Mouse (Mus musculus) embryonic fibroblast, embryonic 13.5 days (primary cell): Measurements from ENCODE around the gene Fgr. TPM values are rescaled to one million over a fixed set of nuclear protein-coding genes. Genes with fewer than 3 reads are reported as not detected.

Experiments used
- H3K27ac ChIP-seq: 2 replicates; pipeline ENCODE4 v1.5.1; 2012; ENCODE audit warnings: low read length, control low read depth, inconsistent platforms; ENCODE audit not compliant: insufficient read depth
- H3K4me1 ChIP-seq: 2 replicates; pipeline ENCODE4 v1.6.1; 2011; ENCODE audit warnings: low read length; ENCODE audit not compliant: control insufficient read depth, insufficient read depth
- H3K4me3 ChIP-seq: 2 replicates; pipeline ENCODE4 v1.5.1; 2011; ENCODE audit warnings: mild to moderate bottlenecking, control low read depth, low read length; ENCODE audit not compliant: insufficient read depth
- CTCF ChIP-seq: IDR thresholded peaks from 2 replicates; pipeline ENCODE4 v1.5.1; 2011; ENCODE audit warnings: mild to moderate bottlenecking, control low read depth, low read length, moderate library complexity, borderline replicate concordance; ENCODE audit not compliant: insufficient read depth
- POLR2A ChIP-seq: IDR thresholded peaks from 2 replicates; pipeline ENCODE4 v1.6.1; 2011; ENCODE audit warnings: low read depth, mild to moderate bottlenecking, control low read depth, low read length, moderate library complexity
- polyA plus RNA-seq: library from polyadenylated mRNA; stranded (reverse); fragments of >200 nt; gene quantifications from 2 replicates; pipeline ENCODE4 v1.2.4, GENCODE M21; 2011; ENCODE audit warnings: low read depth; ENCODE audit not compliant: missing spikeins, insufficient read length

Gene Fgr
- polyA plus RNA-seq, 1 experiment: not detected

DNA sequence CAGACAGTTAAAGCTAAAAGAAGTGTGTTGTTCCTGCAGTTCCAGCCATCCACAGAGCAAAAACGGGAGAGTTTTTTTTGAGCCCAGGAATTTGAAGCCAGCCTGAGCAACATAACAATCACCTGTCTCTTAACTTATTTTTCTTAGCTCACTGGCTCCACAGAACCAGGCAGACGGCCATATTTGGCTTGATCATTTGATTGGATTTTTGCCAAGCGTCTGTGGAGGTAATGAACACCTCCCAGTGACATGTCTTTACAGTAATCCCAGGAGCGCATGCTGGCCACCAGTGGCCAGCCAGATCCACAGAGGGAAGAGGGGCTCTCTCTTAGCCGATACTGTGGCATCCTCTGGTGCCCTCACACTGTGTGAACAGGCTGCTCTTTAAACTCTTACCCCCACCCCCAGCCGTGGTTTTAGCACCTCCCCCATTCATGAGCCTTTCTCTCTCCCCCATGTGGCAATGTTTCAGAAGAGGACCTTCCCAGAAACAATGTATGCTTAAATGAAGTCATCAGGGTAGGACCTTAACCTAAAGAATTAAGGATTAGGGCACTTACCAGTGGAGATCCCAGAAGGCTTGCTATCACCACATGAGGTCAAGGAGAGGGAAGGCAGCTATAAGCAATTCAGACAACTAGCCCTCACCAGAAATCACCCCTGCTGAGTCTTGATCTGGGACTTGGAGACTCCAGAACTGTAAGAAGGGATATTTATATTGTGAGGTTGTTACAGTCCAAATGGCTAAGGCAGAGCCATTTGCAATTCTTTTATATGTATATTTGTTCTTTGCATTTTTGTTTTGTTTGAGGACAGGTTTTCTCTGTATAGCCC, 5.6 kb upstream of the Fgr start:
- 0 out of 2 replicates have a peak, but pooled peaks cover 3% of the 10 kb centered on the region for H3K4me1 ChIP-seq
- H3K27ac ChIP-seq: no peak overlapping the region
- no peak overlapping the region for H3K4me3 ChIP-seq
- TF ChIP-seq CTCF (no peak), POLR2A (no peak)

DNA sequence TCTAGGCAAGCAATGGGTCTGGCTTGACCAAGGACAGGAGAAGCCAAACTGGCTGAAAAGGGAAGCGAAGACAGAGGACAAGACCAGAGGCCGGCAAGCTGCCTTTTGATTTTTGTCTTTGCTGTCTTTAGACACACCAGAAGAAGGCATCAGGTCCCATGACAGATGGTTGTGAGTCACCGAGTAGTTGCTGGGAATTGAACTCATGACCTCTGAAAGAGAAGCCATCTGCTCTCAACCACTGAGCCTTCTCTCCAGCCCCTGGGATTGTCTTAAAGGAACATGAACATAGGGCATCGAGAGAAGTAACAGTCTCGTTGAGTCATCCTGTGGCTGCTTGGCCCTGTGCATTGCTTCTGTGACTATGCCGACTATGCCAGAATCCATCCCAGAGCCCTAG, 2.3 kb upstream of the Fgr start:
- TF ChIP-seq POLR2A (no peak), CTCF (no peak)
- Histone ChIP-seq H3K27ac (no peak overlapping the region), H3K4me1 (0 out of 2 replicates have a peak, but pooled peaks cover 3% of the 10 kb centered on the region), H3K4me3 (no peak overlapping the region)

DNA sequence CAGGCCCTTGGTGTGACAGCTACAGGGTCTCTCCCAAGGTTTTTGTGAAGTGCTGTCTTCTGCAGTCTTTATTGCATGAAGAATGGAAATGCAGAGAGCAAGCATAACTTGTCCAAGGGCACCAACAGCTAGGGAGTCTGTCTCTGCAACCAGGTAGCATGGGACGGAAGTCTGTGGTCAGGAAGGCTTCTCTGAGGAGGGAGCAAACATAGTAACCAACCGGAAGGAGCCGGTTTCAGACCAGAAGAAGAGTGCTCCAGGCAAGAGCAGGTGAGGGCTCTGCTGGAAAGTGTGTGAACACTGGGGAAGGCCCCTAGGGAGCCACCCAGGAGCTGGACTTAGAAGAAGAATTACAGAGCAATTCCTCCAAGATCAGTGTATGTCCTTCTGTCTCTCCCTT, 1.8 kb upstream of the Fgr start:
- no peak for TF ChIP-seq CTCF
- no peak for TF ChIP-seq POLR2A
- 0 out of 2 replicates have a peak, but pooled peaks cover 3% of the 10 kb centered on the region for H3K4me1 ChIP-seq
- no peak overlapping the region for H3K27ac ChIP-seq
- no peak overlapping the region for H3K4me3 ChIP-seq

DNA sequence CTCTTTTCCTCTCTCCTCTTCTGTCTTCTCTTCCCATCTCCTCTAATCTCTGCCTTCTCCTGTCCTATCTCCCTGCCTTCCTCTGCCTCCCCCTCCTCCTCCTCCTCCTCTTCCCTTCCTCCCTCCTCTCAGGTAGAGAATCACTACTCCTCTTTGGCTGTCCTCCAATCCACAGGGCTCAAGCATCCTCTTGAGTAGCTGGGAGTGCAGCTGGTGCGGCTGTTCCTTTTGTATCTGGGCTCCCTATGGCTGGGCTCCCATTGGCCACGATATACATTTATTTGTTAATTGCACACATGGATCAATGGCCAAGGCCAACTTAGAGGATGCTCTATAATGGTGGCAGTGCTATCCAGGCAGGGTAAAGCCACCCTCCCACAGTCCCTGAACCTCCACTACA, 1.3 kb upstream of the Fgr start:
- Histone ChIP-seq H3K4me3 (no peak overlapping the region), H3K27ac (no peak overlapping the region), H3K4me1 (0 out of 2 replicates have a peak, but pooled peaks cover 3% of the 10 kb centered on the region)
- TF ChIP-seq POLR2A (no peak), CTCF (no peak)

DNA sequence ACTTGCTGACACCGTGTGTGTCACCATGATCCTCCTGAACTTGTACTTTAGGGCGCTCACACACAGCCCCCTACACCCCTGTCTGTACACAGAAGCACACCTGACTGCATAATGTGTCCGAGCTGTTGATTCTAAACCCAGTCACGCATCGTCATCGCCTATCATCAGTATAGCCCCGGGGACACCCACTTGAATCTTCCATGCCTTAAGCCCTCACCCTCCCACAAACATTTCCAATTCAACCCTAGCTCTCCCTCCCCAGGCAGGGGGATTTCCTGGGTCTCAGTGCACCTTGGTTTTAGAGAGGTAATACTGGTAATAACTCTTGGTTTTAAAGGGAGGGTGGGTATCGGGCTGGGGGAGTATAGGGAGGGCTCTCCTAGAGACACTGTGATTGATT, 709 bp upstream of the Fgr start:
- no peak overlapping the region for H3K4me3 ChIP-seq
- H3K27ac ChIP-seq: no peak overlapping the region
- H3K4me1 ChIP-seq: 0 out of 2 replicates have a peak, but pooled peaks cover 3% of the 10 kb centered on the region
- TF ChIP-seq CTCF (no peak), POLR2A (no peak)

DNA sequence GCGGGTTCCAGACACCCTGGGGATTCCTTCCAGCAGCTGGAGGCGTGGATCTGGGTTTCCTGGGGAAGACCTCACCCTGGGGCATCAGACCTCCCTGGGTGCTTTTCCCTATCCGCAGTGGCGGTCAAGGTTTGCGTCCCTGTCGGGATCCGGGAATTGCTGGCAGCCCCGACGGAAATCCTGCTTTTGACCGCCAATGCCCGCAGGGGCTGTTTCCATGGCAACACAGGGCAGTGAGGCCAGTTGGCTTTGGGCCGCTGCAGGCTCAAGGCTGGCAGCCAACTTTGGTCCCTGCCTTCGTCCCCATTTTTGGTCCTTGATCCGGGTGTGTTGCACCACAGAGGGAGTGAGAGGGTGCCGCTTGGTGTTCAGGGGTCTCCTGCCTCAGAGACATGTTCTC, 1.0 kb downstream of the Fgr start:
- Histone ChIP-seq H3K4me1 (no peaks in the 10 kb centered on the region), H3K27ac (no peak overlapping the region), H3K4me3 (no peak overlapping the region)
- TF ChIP-seq CTCF (no peak), POLR2A (no peak)

DNA sequence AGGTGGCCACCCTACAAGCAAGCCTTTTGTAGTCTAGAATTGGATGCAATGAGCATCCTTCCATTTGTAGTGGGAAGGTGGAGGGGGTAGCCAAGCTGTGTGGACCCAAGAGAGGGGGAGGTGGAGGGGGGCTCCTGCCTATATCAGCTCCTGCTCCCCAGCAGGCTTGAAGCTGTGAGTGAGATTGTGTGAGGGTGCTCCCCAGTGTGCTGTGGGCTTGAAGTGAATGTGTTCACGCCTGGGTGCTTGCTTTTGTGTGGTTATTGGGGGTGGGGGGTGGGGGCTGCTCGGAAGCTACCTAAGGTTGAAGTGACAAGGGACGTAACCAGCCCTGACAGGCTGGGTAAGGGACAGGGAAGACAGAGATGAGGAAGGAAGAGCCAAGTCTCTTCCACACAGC, 1.9 kb downstream of the Fgr start:
- Histone ChIP-seq H3K4me3 (no peak overlapping the region), H3K27ac (no peak overlapping the region), H3K4me1 (no peaks in the 10 kb centered on the region)
- TF ChIP-seq CTCF (no peak), POLR2A (no peak)

DNA sequence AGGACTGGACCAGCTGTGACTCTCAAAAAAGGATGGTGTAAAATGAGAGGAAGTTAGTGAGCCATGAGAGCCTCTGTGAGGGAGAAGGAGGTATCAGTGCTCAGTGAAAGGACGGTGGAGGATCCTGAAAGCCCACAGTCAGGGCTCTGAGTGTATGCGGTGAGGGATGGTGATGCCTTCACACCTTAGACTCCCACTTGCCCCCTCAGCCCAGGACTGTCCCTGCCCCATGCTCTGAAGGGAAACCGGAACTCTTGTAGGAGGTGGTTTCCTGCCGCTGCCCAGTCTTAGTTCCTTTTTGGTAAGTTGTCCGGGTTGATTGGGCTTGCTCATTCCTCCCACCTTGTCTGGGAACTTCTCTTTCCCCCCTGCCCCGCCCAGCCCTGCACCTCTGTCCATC, 2.8 kb downstream of the Fgr start:
- Histone ChIP-seq H3K4me3 (no peak overlapping the region), H3K4me1 (no peaks in the 10 kb centered on the region), H3K27ac (no peak overlapping the region)
- TF ChIP-seq POLR2A (no peak), CTCF (no peak)

DNA sequence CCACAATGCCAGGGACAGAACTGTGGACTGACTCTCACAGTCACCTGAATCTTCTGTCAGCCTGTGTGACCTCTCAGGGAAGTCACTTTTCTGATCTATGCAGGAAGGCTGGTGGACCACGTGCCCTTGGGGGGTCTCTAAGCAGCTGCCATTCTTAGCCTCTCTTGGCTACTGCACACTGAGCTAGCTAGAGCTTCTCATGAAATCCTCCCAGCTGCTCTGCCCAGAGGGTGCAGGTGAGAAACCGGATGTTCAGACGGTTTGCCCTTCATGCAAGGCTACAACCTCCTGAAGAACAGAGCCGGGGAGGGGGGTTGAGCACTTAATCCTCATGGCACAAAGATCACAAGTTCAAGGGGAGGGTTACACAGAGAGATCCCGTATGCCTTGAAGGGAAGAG, 3.7 kb downstream of the Fgr start:
- TF ChIP-seq POLR2A: no peak
- TF ChIP-seq CTCF: no peak
- Histone ChIP-seq H3K4me3 (no peak overlapping the region), H3K27ac (no peak overlapping the region), H3K4me1 (no peaks in the 10 kb centered on the region)

DNA sequence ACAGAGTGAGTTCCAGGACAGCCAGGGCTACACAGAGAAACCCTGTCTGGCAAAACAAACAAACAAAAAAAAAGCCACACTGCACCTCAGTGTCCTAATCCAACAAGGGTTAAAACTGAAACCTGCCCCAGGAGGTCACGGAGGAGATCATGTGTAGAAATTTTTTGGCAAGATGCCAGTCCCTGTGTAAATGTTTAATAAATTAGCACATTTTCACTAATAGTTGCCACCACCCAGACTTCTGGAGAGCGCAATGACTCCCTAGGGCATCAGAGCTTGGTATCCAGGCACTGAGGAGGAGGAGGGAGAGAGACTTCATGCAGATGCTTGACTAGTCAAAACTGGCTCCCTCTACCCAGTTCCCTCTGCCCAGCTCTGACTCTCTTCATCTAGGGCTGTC, 5.3 kb downstream of the Fgr start:
- Histone ChIP-seq H3K27ac (no peak overlapping the region), H3K4me1 (no peaks in the 10 kb centered on the region)
- TF ChIP-seq POLR2A: no peak
- TF ChIP-seq CTCF: no peak

More for the DNA sequence above, 5.3 kb downstream of the Fgr start:
- no peak overlapping the region for H3K4me3 ChIP-seq
